Mouse (Mus musculus) heart, embryonic 14.5 days (tissue): ENCODE results near the gene Olfr767. TPM values are rescaled to one million over a fixed set of nuclear protein-coding genes. Genes with fewer than 3 reads are reported as not detected.

Experiments
- ATAC-seq: fragments of 200-750 bp; cut with Nextera tagmentation; 2 replicates; pipeline ENCODE4 v1.8.0; 2017; ENCODE audit warnings: low read depth, moderate TSS enrichment; ENCODE audit not compliant: insufficient number of reproducible peaks, insufficient read depth, low FRiP score
- H3K27ac ChIP-seq, 2 experiments: fragments of 200-500 bp in 1 of 2; fragments of 300-500 bp in 1 of 2; sonication (generic) in 1 of 2; replicated peaks in 1 of 2; 2 replicates each; pipeline ENCODE4 v1.5.1; 2012 to 2014; ENCODE audit warnings: low read depth in 2 of 2, low read length in 2 of 2, control low read depth in 1 of 2, mild to moderate bottlenecking in 1 of 2, mixed read lengths in 1 of 2; ENCODE audit not compliant: control insufficient read depth in 1 of 2, insufficient read depth in 1 of 2
- H3K27me3 ChIP-seq: fragments of 300-500 bp; sonication (generic); 2 replicates; pipeline ENCODE4 v1.6.1; 2014; ENCODE audit warnings: mild to moderate bottlenecking, low read length, control low read depth; ENCODE audit not compliant: control insufficient read depth, insufficient read depth
- H3K36me3 ChIP-seq: fragments of 300-500 bp; sonication (generic); 2 replicates; pipeline ENCODE4 v1.6.1; 2014; ENCODE audit warnings: mild to moderate bottlenecking, control low read depth, low read length, mixed read lengths; ENCODE audit not compliant: control insufficient read depth, insufficient read depth
- H3K4me1 ChIP-seq, 2 experiments: fragments of 200-500 bp in 1 of 2; fragments of 300-500 bp in 1 of 2; sonication (generic) in 1 of 2; 2 replicates each; pipeline ENCODE4 v1.6.1; 2012 to 2014; ENCODE audit warnings: low read length in 2 of 2, control low read depth in 1 of 2, mixed read lengths in 1 of 2; ENCODE audit not compliant: control insufficient read depth in 2 of 2, insufficient read depth in 2 of 2
- H3K4me2 ChIP-seq: fragments of 300-500 bp; sonication (generic); 2 replicates; pipeline ENCODE4 v1.6.1; 2014; ENCODE audit warnings: mild to moderate bottlenecking, low read length
- H3K4me3 ChIP-seq, 2 experiments: fragments of 200-500 bp in 1 of 2; fragments of 300-500 bp in 1 of 2; sonication (generic) in 1 of 2; 2 replicates each; pipeline ENCODE4 v1.5.1; 2012 to 2014; ENCODE audit warnings: low read length in 2 of 2, mild to moderate bottlenecking in 2 of 2, control low read depth in 1 of 2, low read depth in 1 of 2, moderate library complexity in 1 of 2; ENCODE audit not compliant: control insufficient read depth in 1 of 2, insufficient read depth in 1 of 2
- H3K9ac ChIP-seq: fragments of 300-500 bp; sonication (generic); 2 replicates; pipeline ENCODE4 v1.6.1; 2014; ENCODE audit warnings: mild to moderate bottlenecking, low read length
- H3K9me3 ChIP-seq: fragments of 300-500 bp; sonication (generic); 2 replicates; pipeline ENCODE4 v1.6.1; 2016; ENCODE audit warnings: low read length, control low read depth; ENCODE audit not compliant: control insufficient read depth
- WGBS: fragments of 180-500 bp; shearing (Covaris S2); extraction: QIAGEN DNeasy Blood & Tissue Kit; methylation state at CpG from one replicate; pipeline ENCODE4 v1.1.7; 2014; 5-methylcytosine and 5-hydroxymethylcytosine counted together
- polyA plus RNA-seq: library from polyadenylated mRNA; unstranded; fragments of >200 nt; fragmentation: Nextera tagmentation; extraction: Ambion mirVana; gene quantifications from 2 replicates; pipeline ENCODE4 v1.2.1, GENCODE M21; 2014

The Olfr767 gene
- polyA plus RNA-seq, 1 experiment from 2014 or later, result not detected

DNA sequence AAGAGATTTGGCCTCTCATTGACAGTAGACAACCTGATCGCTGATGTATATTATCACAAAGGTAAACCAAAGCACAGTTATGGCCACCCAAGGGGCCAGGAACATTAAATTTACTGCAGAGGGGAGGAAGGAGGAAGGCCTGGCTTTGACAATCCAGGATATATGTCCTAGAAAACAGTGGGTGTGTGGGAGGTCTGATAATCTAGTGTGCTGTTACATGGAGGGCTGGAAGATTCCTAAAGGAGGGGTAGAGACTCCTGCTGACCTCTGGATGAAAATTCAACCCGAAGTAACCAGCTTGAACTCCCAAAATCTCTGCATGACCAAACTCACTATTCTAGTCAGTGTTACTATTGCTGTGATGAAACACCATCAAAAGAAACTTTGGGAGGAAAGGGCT lies 54.4 kb downstream of the Olfr767 start:
- H3K4me3 ChIP-seq, result no peak overlapping the region
- no peak overlapping the region for H3K4me2 ChIP-seq
- no peaks in the 10 kb centered on the region for H3K4me1 ChIP-seq
- H3K9ac ChIP-seq, result no peak overlapping the region
- no peak for ATAC-seq
- H3K9me3 ChIP-seq, result no peaks in the 10 kb centered on the region
- WGBS, result 65% methylated on average over 2 of the region's 2 CpGs
- H3K27me3 ChIP-seq, result no peaks in the 10 kb centered on the region
- H3K36me3 ChIP-seq, result no peaks in the 10 kb centered on the region
- H3K27ac ChIP-seq, result no peak overlapping the region

DNA sequence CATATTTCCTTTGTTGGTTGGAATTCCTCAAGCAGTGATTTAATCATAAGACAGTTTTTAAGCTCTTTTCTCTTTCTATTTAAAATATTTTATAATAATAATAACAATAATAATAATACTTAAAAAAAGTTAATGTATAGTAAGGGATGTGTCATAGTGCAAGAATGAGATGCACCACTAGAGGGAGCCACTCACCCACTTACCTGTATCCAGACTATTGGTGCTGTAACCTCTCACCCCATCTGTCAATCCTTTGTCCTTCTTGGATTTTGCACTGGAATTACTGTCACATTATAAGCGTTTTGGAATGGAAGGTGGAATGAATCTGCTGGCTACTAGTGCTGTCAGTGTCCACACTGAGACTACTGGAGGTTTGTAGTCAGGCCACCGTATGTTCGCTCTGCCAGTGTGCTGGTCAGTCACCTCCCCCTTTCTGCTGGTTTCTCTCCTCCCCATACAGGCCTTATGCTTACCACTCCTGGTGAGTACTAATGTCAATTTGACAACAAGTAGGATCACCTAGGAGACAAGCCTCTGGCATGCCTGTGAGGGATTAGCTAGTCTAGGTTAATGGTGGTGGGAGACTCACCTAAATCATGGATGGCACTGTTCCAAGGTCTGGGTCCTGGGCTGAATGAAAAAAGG lies 56.6 kb downstream of the Olfr767 start:
- Histone ChIP-seq H3K9me3 (no peaks in the 10 kb centered on the region), H3K36me3 (no peaks in the 10 kb centered on the region), H3K27me3 (no peaks in the 10 kb centered on the region), H3K4me3 (no peak overlapping the region), H3K9ac (no peak overlapping the region), H3K4me1 (no peaks in the 10 kb centered on the region), H3K4me2 (no peak overlapping the region), H3K27ac (no peak overlapping the region)
- ATAC-seq, result no peak
- 59% methylated on average over 3 of the region's 3 CpGs for WGBS

Other genes with a start within 250 kb of the Olfr767 start
- gene Gdf11, start 191.2 kb downstream of the Olfr767 start, polyA plus RNA-seq, result 2.3 and 3.4 TPM in 2 replicates
- 363 and 394 TPM in 2 replicates for gene Cd63, start 181.9 kb downstream of the Olfr767 start, polyA plus RNA-seq
- 7.7 and 11.5 TPM in 2 replicates for gene Rdh5, start 160.0 kb downstream of the Olfr767 start, polyA plus RNA-seq
- 239 and 251 TPM in 2 replicates for gene Bloc1s1, start 158.9 kb downstream of the Olfr767 start, polyA plus RNA-seq
- gene Itga7, start 149.1 kb downstream of the Olfr767 start, polyA plus RNA-seq, result 3.7 and 3.9 TPM in 2 replicates
- gene Mettl7b, start 121.9 kb downstream of the Olfr767 start, polyA plus RNA-seq, result 0.32 TPM in 1 of 2 replicates, not detected in the other
- gene Olfr9, start 93.5 kb downstream of the Olfr767 start, polyA plus RNA-seq, result not detected in 2 replicates
- not detected in 2 replicates for gene Olfr763, start 72.1 kb downstream of the Olfr767 start, polyA plus RNA-seq
- gene Olfr764-ps1, start 43.0 kb downstream of the Olfr767 start, polyA plus RNA-seq, result not detected in 2 replicates
- gene Olfr765, start 32.9 kb downstream of the Olfr767 start, polyA plus RNA-seq, result not detected in 2 replicates
- gene Olfr766-ps1, start 13.9 kb downstream of the Olfr767 start, polyA plus RNA-seq, result not detected in 2 replicates
- not detected in 2 replicates for gene Olfr768, start 16.5 kb upstream of the Olfr767 start, polyA plus RNA-seq
- not detected in 2 replicates for gene Olfr769, start 35.0 kb upstream of the Olfr767 start, polyA plus RNA-seq
- not detected in 2 replicates for gene Olfr770, start 56.1 kb upstream of the Olfr767 start, polyA plus RNA-seq
- gene Olfr771, start 81.8 kb upstream of the Olfr767 start, polyA plus RNA-seq, result not detected in 2 replicates
- gene Olfr772, start 95.0 kb upstream of the Olfr767 start, polyA plus RNA-seq, result not detected in 2 replicates
- not detected in 2 replicates for gene Olfr773, start 104.5 kb upstream of the Olfr767 start, polyA plus RNA-seq
- gene Olfr774, start 153.3 kb upstream of the Olfr767 start, polyA plus RNA-seq, result not detected in 2 replicates
- gene Olfr775, start 165.5 kb upstream of the Olfr767 start, polyA plus RNA-seq, result not detected in 2 replicates
- not detected in 2 replicates for gene Olfr776, start 176.2 kb upstream of the Olfr767 start, polyA plus RNA-seq
- gene Olfr777, start 188.6 kb upstream of the Olfr767 start, polyA plus RNA-seq, result not detected in 2 replicates
- not detected in 2 replicates for gene Olfr780, start 235.2 kb upstream of the Olfr767 start, polyA plus RNA-seq
- not detected in 2 replicates for gene Olfr781, start 245.9 kb upstream of the Olfr767 start, polyA plus RNA-seq